Mouse (Mus musculus) MEL (cell line): Measurements from ENCODE around the gene Cbx8. TPM values are rescaled to one million over a fixed set of nuclear protein-coding genes. Genes with fewer than 3 reads are reported as not detected.

Source experiments
- DNase-seq: peaks from one replicate; pipeline ENCODE4 v3.0.0; 2011; ENCODE audit warnings: low read depth, low spot score
- H3K27ac ChIP-seq: 2 replicates; pipeline ENCODE4 v1.5.1; 2012; ENCODE audit warnings: low read depth, mild to moderate bottlenecking, control low read depth, low read length, moderate library complexity; ENCODE audit not compliant: control insufficient read depth
- H3K27me3 ChIP-seq, 2 experiments: fragments of 150-350 bp in 1 of 2; sonication (generic) in 1 of 2; 2 replicates each; pipeline ENCODE4 v1.6.1; 2012; ENCODE audit warnings: low read length in 2 of 2, mild to moderate bottlenecking in 2 of 2, improper control_type of control experiment in 1 of 2, moderate library complexity in 1 of 2; ENCODE audit not compliant: insufficient read depth in 2 of 2, control insufficient read depth in 1 of 2
- H3K36me3 ChIP-seq, 2 experiments: 2 replicates each; pipeline ENCODE4 v1.6.1; 2012 to 2014; ENCODE audit warnings: low read length in 2 of 2, improper control_type of control experiment in 1 of 2, inconsistent platforms in 1 of 2, mild to moderate bottlenecking in 1 of 2; ENCODE audit not compliant: insufficient read depth in 2 of 2, control insufficient read depth in 1 of 2
- H3K4me1 ChIP-seq, 2 experiments: fragments of 150-350 bp in 1 of 2; sonication (generic) in 1 of 2; 2 replicates each; pipeline ENCODE4 v1.6.1; 2012; ENCODE audit warnings: low read length in 2 of 2, improper control_type of control experiment in 1 of 2, mild to moderate bottlenecking in 1 of 2; ENCODE audit not compliant: insufficient read depth in 2 of 2, control insufficient read depth in 1 of 2
- H3K4me3 ChIP-seq, 2 experiments: fragments of 150-350 bp in 1 of 2; sonication (generic) in 1 of 2; 2 replicates each; pipeline ENCODE4 v1.5.1; 2012; ENCODE audit warnings: low read depth in 2 of 2, low read length in 2 of 2, mild to moderate bottlenecking in 2 of 2, moderate library complexity in 2 of 2, control low read depth in 1 of 2, improper control_type of control experiment in 1 of 2; ENCODE audit not compliant: control insufficient read depth in 1 of 2, insufficient read depth in 1 of 2
- H3K79me2 ChIP-seq: 2 replicates; pipeline ENCODE4 v1.6.1; 2012; ENCODE audit warnings: mild to moderate bottlenecking, low read length, moderate library complexity; ENCODE audit not compliant: control insufficient read depth, poor library complexity, insufficient read depth
- H3K9ac ChIP-seq: 2 replicates; pipeline ENCODE4 v1.6.1; 2012; ENCODE audit warnings: low read depth, mild to moderate bottlenecking, control low read depth, low read length, moderate library complexity; ENCODE audit not compliant: control insufficient read depth, poor library complexity, severe bottlenecking
- H3K9me3 ChIP-seq: fragments of 150-350 bp; sonication (generic); replicated peaks from 2 replicates; pipeline ENCODE4 v1.6.1; 2012; ENCODE audit warnings: mild to moderate bottlenecking, low read length, improper control_type of control experiment, moderate library complexity; ENCODE audit not compliant: insufficient read depth
- BHLHE40 ChIP-seq: IDR thresholded peaks from 2 replicates; pipeline ENCODE4 v1.6.1; 2012; ENCODE audit warnings: low read depth, mild to moderate bottlenecking, inconsistent platforms, low read length, improper control_type of control experiment, borderline replicate concordance
- CHD2 ChIP-seq: IDR thresholded peaks from 2 replicates; pipeline ENCODE4 v1.6.1; 2011; ENCODE audit warnings: low read length, improper control_type of control experiment
- E2F4 ChIP-seq: IDR thresholded peaks from 2 replicates; pipeline ENCODE4 v1.6.1; 2011; ENCODE audit warnings: low read depth, low read length, improper control_type of control experiment, borderline replicate concordance
- EP300 ChIP-seq, 2 experiments: IDR thresholded peaks; 2 replicates each; pipeline ENCODE4 v1.6.1; 2011; ENCODE audit warnings: improper control_type of control experiment in 2 of 2, low read length in 2 of 2, low read depth in 1 of 2, mild to moderate bottlenecking in 1 of 2
- GABPA ChIP-seq: IDR thresholded peaks from 2 replicates; pipeline ENCODE4 v1.6.1; 2012; ENCODE audit warnings: low read depth, mild to moderate bottlenecking, inconsistent platforms, low read length, improper control_type of control experiment, moderate library complexity
- JUND ChIP-seq: IDR thresholded peaks from 2 replicates; pipeline ENCODE4 v1.6.1; 2011; ENCODE audit warnings: low read depth, mild to moderate bottlenecking, improper control_type of control experiment, low read length
- KAT2A ChIP-seq: conservative IDR thresholded peaks from 2 replicates; pipeline ENCODE4 v1.6.1; 2012; ENCODE audit warnings: low read depth, low read length, improper control_type of control experiment, inconsistent platforms
- MAFK ChIP-seq: IDR thresholded peaks from 2 replicates; pipeline ENCODE4 v1.6.1; 2011; ENCODE audit warnings: low read depth, mild to moderate bottlenecking, low read length, improper control_type of control experiment, borderline replicate concordance
- MAX ChIP-seq: IDR thresholded peaks from 2 replicates; pipeline ENCODE4 v1.6.1; 2011; ENCODE audit warnings: low read length, improper control_type of control experiment
- MEF2A ChIP-seq: IDR thresholded peaks from 2 replicates; pipeline ENCODE4 v1.6.1; 2014; ENCODE audit warnings: low read depth, mild to moderate bottlenecking, inconsistent platforms, low read length, improper control_type of control experiment; ENCODE audit not compliant: poor library complexity, insufficient replicate concordance, severe bottlenecking; ENCODE audit errors: extremely low read depth
- POLR2AphosphoS5 ChIP-seq: IDR thresholded peaks from 2 replicates; pipeline ENCODE4 v1.6.1; 2012; ENCODE audit warnings: low read depth, borderline replicate concordance, mild to moderate bottlenecking, inconsistent platforms, low read length, moderate library complexity, mixed read lengths
- SIN3A ChIP-seq: IDR thresholded peaks from 2 replicates; pipeline ENCODE4 v1.6.1; 2012; ENCODE audit warnings: low read length, improper control_type of control experiment, inconsistent platforms
- TAL1 ChIP-seq: IDR thresholded peaks from 2 replicates; pipeline ENCODE4 v1.6.1; 2012; ENCODE audit warnings: mild to moderate bottlenecking, inconsistent platforms, low read length, moderate library complexity, mixed read lengths
- TCF12 ChIP-seq: IDR thresholded peaks from 2 replicates; pipeline ENCODE4 v1.6.1; 2014; ENCODE audit warnings: low read depth, mild to moderate bottlenecking, inconsistent platforms, low read length, improper control_type of control experiment, moderate library complexity
- USF2 ChIP-seq, 2 experiments: IDR thresholded peaks; 2 replicates each; pipeline ENCODE4 v1.6.1; 2011 to 2012; ENCODE audit warnings: improper control_type of control experiment in 2 of 2, low read length in 2 of 2, borderline replicate concordance in 1 of 2, inconsistent platforms in 1 of 2, low read depth in 1 of 2, mild to moderate bottlenecking in 1 of 2; ENCODE audit not compliant: insufficient read depth in 1 of 2
- ZNF384 ChIP-seq: IDR thresholded peaks from 2 replicates; pipeline ENCODE4 v1.6.1; 2012; ENCODE audit warnings: low read depth, mild to moderate bottlenecking, inconsistent platforms, low read length, improper control_type of control experiment
- polyA plus RNA-seq, 2 experiments: library from polyadenylated mRNA; stranded (reverse) in 1 of 2; unstranded in 1 of 2; fragments of >175 nt in 1 of 2; fragments of >200 nt in 1 of 2; gene quantifications; 2 replicates each; pipeline versions ENCODE4 v1.2.1 to v1.2.4; 2012; ENCODE audit warnings: low replicate concordance in 2 of 2, low read depth in 1 of 2; ENCODE audit not compliant: insufficient read length in 2 of 2, insufficient read depth in 1 of 2, missing spikeins in 1 of 2
- total RNA-seq: library from RNA; depleted of rRNA; stranded (reverse); fragments of 300-350 nt; gene quantifications from 2 replicates; pipeline ENCODE4 v1.2.3, GENCODE M21; 2012

Gene Cbx8
- total and polyA plus RNA-seq, 3 experiments, result 5.7 to 11.3 TPM; not detected in 1

- H3K4me3 ChIP-seq, result no peak overlapping the region
- H3K36me3 ChIP-seq, result peaks cover 0 to 9% of the 10 kb centered on the region in 2 experiments; a peak in 2 of 4 replicates
- TF ChIP-seq CHD2 (no peak), ZNF384 (no peak), POLR2AphosphoS5 (no peak), BHLHE40 (no peak), SIN3A (no peak), MEF2A (no peak), E2F4 (no peak), TAL1 (no peak), JUND (no peak), KAT2A (no peak), MAFK (no peak), GABPA (no peak), USF2 (IDR thresholded peaks at IDR 0.05; ENCODE audit: borderline replicate concordance in 1 of 2, insufficient read depth in 1 of 2, low read depth in 1 of 2, low read length in 2 of 2) (no peak)
- TF ChIP-seq, all 39 proteins: peak for 0
- Histone ChIP-seq H3K9me3 (no peaks in the 10 kb centered on the region), H3K79me2 (peaks cover 4% of the 10 kb centered on the region), H3K4me1 (peaks cover 0 to 10% of the 10 kb centered on the region in 2 experiments; a peak in 3 of 4 replicates), H3K9ac (no peak overlapping the region), H3K27ac (no peak overlapping the region), H3K27me3 (no peaks in the 10 kb centered on the region; a peak in 1 of 4 replicates)
- no peak for DNase-seq
Observed at GRCm38 (mm10) chr11:119043273-119043540, 2.4 kb upstream of the Cbx8 start.

GRCm38 (mm10) chr11:119042466-119043272 is 1.9 kb upstream of the Cbx8 start:
- H3K9me3 ChIP-seq, result no peaks in the 10 kb centered on the region
- no peak for TF ChIP-seq EP300 (IDR thresholded peaks at IDR 0.05; ENCODE audit: low read depth in 1 of 2, low read length in 2 of 2)
- TF ChIP-seq CHD2, result no peak
- TF ChIP-seq MAX, result no peak
- no peak for TF ChIP-seq TCF12
- peaks cover 4% of the 10 kb centered on the region for H3K79me2 ChIP-seq
- peaks cover 0 to 9% of the 10 kb centered on the region in 2 experiments; a peak in 2 of 4 replicates for H3K36me3 ChIP-seq
- H3K4me1 ChIP-seq, result peaks cover 0 to 10% of the 10 kb centered on the region in 2 experiments; a peak in 3 of 4 replicates
- H3K4me3 ChIP-seq, result no peak overlapping the region
- H3K27me3 ChIP-seq, result no peaks in the 10 kb centered on the region
- no peak for DNase-seq
- no peak overlapping the region for H3K27ac ChIP-seq
- no peak overlapping the region for H3K9ac ChIP-seq
